Mouse (Mus musculus) brain, embryonic 18.5 days (tissue): ENCODE results near the gene Tbxas1.

Experiments used
- DNase-seq: peaks from one replicate; pipeline ENCODE4 v3.0.0-alpha.2; 2012; ENCODE audit warnings: low read depth, low spot score

The Tbxas1 gene

GRCm38 (mm10) chr6:38892017-38892416 lies 16.8 kb downstream of the Tbxas1 start:
- no peak for DNase-seq

GRCm38 (mm10) chr6:38893615-38894014 lies 18.4 kb downstream of the Tbxas1 start:
- DNase-seq, result no peak

GRCm38 (mm10) chr6:38900073-38900472 lies 24.9 kb downstream of the Tbxas1 start:
- DNase-seq, result no peak

- DNase-seq, result no peak
These were observed 25.4 kb downstream of the Tbxas1 start for GRCm38 (mm10) chr6:38900479-38901126.

GRCm38 (mm10) chr6:38901152-38901551 lies 25.9 kb downstream of the Tbxas1 start:
- DNase-seq, result no peak

- no peak for DNase-seq
These were observed 26.4 kb downstream of the Tbxas1 start for GRCm38 (mm10) chr6:38901636-38902035.

GRCm38 (mm10) chr6:38902820-38903439 lies 27.7 kb downstream of the Tbxas1 start:
- no peak for DNase-seq

GRCm38 (mm10) chr6:38906005-38906404 lies 30.8 kb downstream of the Tbxas1 start:
- no peak for DNase-seq

GRCm38 (mm10) chr6:38908401-38908800 lies 33.2 kb downstream of the Tbxas1 start:
- DNase-seq, result no peak

- DNase-seq, result no peak
These were observed 35.8 kb downstream of the Tbxas1 start for GRCm38 (mm10) chr6:38910828-38911559.

GRCm38 (mm10) chr6:38912121-38912660 lies 37.0 kb downstream of the Tbxas1 start:
- no peak for DNase-seq

- no peak for DNase-seq
These were observed 37.6 kb downstream of the Tbxas1 start for GRCm38 (mm10) chr6:38912845-38913244.

- no peak for DNase-seq
These were observed 38.3 kb downstream of the Tbxas1 start for GRCm38 (mm10) chr6:38913386-38914042.

GRCm38 (mm10) chr6:38914181-38914580 lies 39.0 kb downstream of the Tbxas1 start:
- no peak for DNase-seq

GRCm38 (mm10) chr6:38915776-38916175 lies 40.6 kb downstream of the Tbxas1 start:
- no peak for DNase-seq

GRCm38 (mm10) chr6:38916571-38916970 lies 41.4 kb downstream of the Tbxas1 start:
- DNase-seq, result no peak

GRCm38 (mm10) chr6:38917415-38917814 lies 42.2 kb downstream of the Tbxas1 start:
- DNase-seq, result no peak

GRCm38 (mm10) chr6:38918728-38919127 lies 43.5 kb downstream of the Tbxas1 start:
- no peak for DNase-seq

GRCm38 (mm10) chr6:38919135-38919740 lies 44.0 kb downstream of the Tbxas1 start:
- no peak for DNase-seq

- DNase-seq, result no peak
These were observed 44.9 kb downstream of the Tbxas1 start for GRCm38 (mm10) chr6:38920141-38920540.

- DNase-seq, result no peak
These were observed 46.0 kb downstream of the Tbxas1 start for GRCm38 (mm10) chr6:38921095-38921809.
